Mouse (Mus musculus) kidney, adult 2 months (tissue): ENCODE data around the gene Fry. TPM values are rescaled to one million over a fixed set of nuclear protein-coding genes. Genes with fewer than 3 reads are reported as not detected.

Experiments used
- DNase-seq: peaks from one replicate; pipeline ENCODE4 v3.0.0; 2021
- H3K27ac ChIP-seq: fragments of 200-500 bp; 2 replicates; pipeline ENCODE4 v1.5.1; 2012; ENCODE audit warnings: low read depth, low read length, control low read depth, inconsistent platforms; ENCODE audit not compliant: insufficient read depth
- H3K27me3 ChIP-seq: fragments of 200-500 bp; replicated peaks from 2 replicates; pipeline ENCODE4 v1.6.1; 2012; ENCODE audit warnings: mild to moderate bottlenecking, moderate library complexity, low read length, inconsistent platforms; ENCODE audit not compliant: control insufficient read depth, insufficient read depth
- H3K36me3 ChIP-seq: fragments of 200-500 bp; 2 replicates; pipeline ENCODE4 v1.6.1; 2012; ENCODE audit warnings: mild to moderate bottlenecking, moderate library complexity, low read length, inconsistent platforms; ENCODE audit not compliant: control insufficient read depth, insufficient read depth
- H3K4me1 ChIP-seq: fragments of 200-500 bp; 2 replicates; pipeline ENCODE4 v1.6.1; 2011; ENCODE audit warnings: low read length; ENCODE audit not compliant: control insufficient read depth, insufficient read depth
- H3K4me3 ChIP-seq: fragments of 200-500 bp; 2 replicates; pipeline ENCODE4 v1.5.1; 2011; ENCODE audit warnings: mild to moderate bottlenecking, low read depth, low read length, control low read depth; ENCODE audit not compliant: insufficient read depth
- CTCF ChIP-seq: fragments of 200-500 bp; conservative IDR thresholded peaks from 2 replicates; pipeline ENCODE4 v1.5.1; 2011; ENCODE audit warnings: low read depth, mild to moderate bottlenecking, control low read depth, low read length, moderate library complexity, mixed read lengths; ENCODE audit not compliant: insufficient read depth, insufficient read length
- POLR2A ChIP-seq: fragments of 200-500 bp; IDR thresholded peaks from one replicate; pipeline ENCODE4 v1.6.1; 2011; ENCODE audit warnings: low read depth, low read length, control low read depth
- WGBS: fragments of 180-500 bp; shearing (Covaris S2); methylation state at CpG from one replicate; pipeline ENCODE4 v1.1.7; 2018; 5-methylcytosine and 5-hydroxymethylcytosine counted together
- polyA plus RNA-seq: library from polyadenylated mRNA; depleted of rRNA; stranded (reverse); fragments of >200 nt; gene quantifications from 2 replicates; pipeline ENCODE4 v1.2.3, GENCODE M21; 2012

Gene Fry
- polyA plus RNA-seq, 1 experiment, result 12.9 TPM

- TF ChIP-seq CTCF (no peak), POLR2A (no peak)
- H3K27ac ChIP-seq, result peak overlapping the region; percentile 59; the same call in 1 of the 2 replicates
- H3K4me3 ChIP-seq, result peak overlapping the region; percentile 27; the same call in 1 of the 2 replicates
- no peaks in the 10 kb centered on the region for H3K27me3 ChIP-seq
- H3K36me3 ChIP-seq, result no peaks in the 10 kb centered on the region
- no peaks in the 10 kb centered on the region for H3K4me1 ChIP-seq
- peak; percentile 45 for DNase-seq
- WGBS, result 13% methylated on average over 6 of the region's 6 CpGs
These were observed 78.5 kb downstream of the Fry start for GRCm38 (mm10) chr5:150196881-150197311.

- WGBS, result 93% methylated on average over 6 of the region's 6 CpGs
- Histone ChIP-seq H3K27ac (no peak overlapping the region), H3K36me3 (no peaks in the 10 kb centered on the region), H3K4me1 (no peaks in the 10 kb centered on the region), H3K27me3 (no peaks in the 10 kb centered on the region), H3K4me3 (no peak overlapping the region)
- no peak for TF ChIP-seq CTCF
- no peak for TF ChIP-seq POLR2A
- no peak for DNase-seq
These were observed 88.3 kb downstream of the Fry start for GRCm38 (mm10) chr5:150206749-150207148.

GRCm38 (mm10) chr5:150207596-150207995, 89.2 kb downstream of the Fry start:
- TF ChIP-seq CTCF (no peak), POLR2A (no peak)

GRCm38 (mm10) chr5:150208009-150208408, 89.6 kb downstream of the Fry start:
- H3K27me3 ChIP-seq, result no peaks in the 10 kb centered on the region
- no peak overlapping the region for H3K4me3 ChIP-seq
- no peak overlapping the region for H3K27ac ChIP-seq
- no peaks in the 10 kb centered on the region for H3K4me1 ChIP-seq
- TF ChIP-seq CTCF, result no peak
- no peak for TF ChIP-seq POLR2A
- 50% methylated on average over 7 of the region's 7 CpGs for WGBS
- DNase-seq, result no peak
- no peaks in the 10 kb centered on the region for H3K36me3 ChIP-seq

More at GRCm38 (mm10) chr5:150207596-150207995, 89.2 kb downstream of the Fry start:
- no peaks in the 10 kb centered on the region for H3K36me3 ChIP-seq
- 51% methylated on average over 18 of the region's 18 CpGs for WGBS
- no peak overlapping the region for H3K4me3 ChIP-seq
- H3K27me3 ChIP-seq, result no peaks in the 10 kb centered on the region
- no peaks in the 10 kb centered on the region for H3K4me1 ChIP-seq
- no peak overlapping the region for H3K27ac ChIP-seq
- DNase-seq, result no peak

- Histone ChIP-seq H3K36me3 (no peaks in the 10 kb centered on the region), H3K4me3 (no peak overlapping the region), H3K4me1 (no peaks in the 10 kb centered on the region), H3K27ac (no peak overlapping the region), H3K27me3 (no peaks in the 10 kb centered on the region)
- TF ChIP-seq CTCF (no peak), POLR2A (no peak)
- no peak for DNase-seq
- WGBS, result 71% methylated on average over 6 of the region's 6 CpGs
These were observed 95.6 kb downstream of the Fry start for GRCm38 (mm10) chr5:150214081-150214480.

- H3K27me3 ChIP-seq, result no peaks in the 10 kb centered on the region; the same call in 1 of the 2 replicates
- H3K36me3 ChIP-seq, result no peaks in the 10 kb centered on the region
- 69% methylated on average over 11 of the region's 11 CpGs for WGBS
- no peaks in the 10 kb centered on the region for H3K4me1 ChIP-seq
- H3K27ac ChIP-seq, result no peak overlapping the region
- no peak for DNase-seq
- no peak overlapping the region for H3K4me3 ChIP-seq
- no peak for TF ChIP-seq POLR2A
- no peak for TF ChIP-seq CTCF
These were observed 97.6 kb downstream of the Fry start for GRCm38 (mm10) chr5:150216066-150216465.

- H3K36me3 ChIP-seq, result no peaks in the 10 kb centered on the region
These were observed 101.0 kb downstream of the Fry start for GRCm38 (mm10) chr5:150219457-150219856.

GRCm38 (mm10) chr5:150220333-150220732, 101.9 kb downstream of the Fry start:
- WGBS, result 38% methylated on average over 7 of the region's 7 CpGs
- Histone ChIP-seq H3K27me3 (no peaks in the 10 kb centered on the region; the same call in 1 of the 2 replicates), H3K27ac (no peak overlapping the region), H3K4me3 (no peak overlapping the region), H3K36me3 (no peaks in the 10 kb centered on the region), H3K4me1 (no peaks in the 10 kb centered on the region)
- peak; percentile 10 for DNase-seq
- no peak for TF ChIP-seq POLR2A
- TF ChIP-seq CTCF, result peak; percentile 45

More at GRCm38 (mm10) chr5:150219457-150219856, 101.0 kb downstream of the Fry start:
- Histone ChIP-seq H3K4me3 (no peak overlapping the region), H3K4me1 (no peaks in the 10 kb centered on the region), H3K27me3 (no peaks in the 10 kb centered on the region; the same call in 1 of the 2 replicates), H3K27ac (no peak overlapping the region)
- DNase-seq, result no peak
- no peak for TF ChIP-seq CTCF
- TF ChIP-seq POLR2A, result no peak
- WGBS, result 82% methylated on average over 8 of the region's 8 CpGs
